Mouse (Mus musculus) fibroblast of lung, adult 2 months (primary cell): Measurements from ENCODE around the gene Tnfrsf9.

ENCODE experiments used
- DNase-seq: peaks from one replicate; pipeline ENCODE4 v3.0.0-alpha.2; 2011; ENCODE audit warnings: low read depth

Tnfrsf9 gene

DNA sequence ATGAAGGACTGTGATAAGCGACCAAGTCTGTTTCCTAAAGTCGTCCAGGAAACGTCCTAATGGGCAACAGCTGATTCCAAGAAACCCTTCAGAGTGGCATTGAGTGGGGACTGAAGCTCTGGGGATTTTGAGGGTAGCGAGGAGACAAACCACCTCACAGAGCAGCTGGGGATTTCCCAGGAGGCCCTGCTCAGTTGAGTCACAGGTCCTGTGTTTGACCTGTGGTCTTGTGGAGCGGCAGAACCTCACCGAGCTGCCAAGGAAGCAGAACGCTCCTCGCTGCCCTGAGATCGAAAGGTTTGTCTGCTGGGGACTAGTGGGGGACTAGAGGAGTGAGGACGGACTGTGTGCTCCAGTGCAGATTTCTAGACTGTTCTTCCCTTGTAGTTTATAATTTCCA lies 13.4 kb downstream of the Tnfrsf9 start:
- no peak for DNase-seq

DNA sequence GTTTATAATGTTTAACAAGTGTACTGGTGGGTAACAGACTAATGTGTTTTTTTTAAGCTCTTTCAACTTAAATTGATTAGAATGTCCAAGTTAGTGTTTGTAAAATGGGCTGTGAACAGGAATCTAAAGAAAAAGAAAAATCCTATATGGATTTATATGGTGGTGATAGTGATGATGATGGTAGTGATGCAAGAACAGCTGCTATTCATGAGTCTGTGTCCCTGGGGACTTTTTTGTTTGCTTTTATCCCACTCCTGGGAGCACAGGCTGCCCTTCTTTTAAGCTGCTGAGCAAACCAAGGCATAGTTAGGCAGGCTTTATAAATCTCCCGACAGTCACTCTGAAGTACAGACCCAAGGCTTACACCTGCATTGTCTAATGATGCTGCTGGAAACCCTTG lies 19.1 kb downstream of the Tnfrsf9 start:
- DNase-seq = no peak

DNA sequence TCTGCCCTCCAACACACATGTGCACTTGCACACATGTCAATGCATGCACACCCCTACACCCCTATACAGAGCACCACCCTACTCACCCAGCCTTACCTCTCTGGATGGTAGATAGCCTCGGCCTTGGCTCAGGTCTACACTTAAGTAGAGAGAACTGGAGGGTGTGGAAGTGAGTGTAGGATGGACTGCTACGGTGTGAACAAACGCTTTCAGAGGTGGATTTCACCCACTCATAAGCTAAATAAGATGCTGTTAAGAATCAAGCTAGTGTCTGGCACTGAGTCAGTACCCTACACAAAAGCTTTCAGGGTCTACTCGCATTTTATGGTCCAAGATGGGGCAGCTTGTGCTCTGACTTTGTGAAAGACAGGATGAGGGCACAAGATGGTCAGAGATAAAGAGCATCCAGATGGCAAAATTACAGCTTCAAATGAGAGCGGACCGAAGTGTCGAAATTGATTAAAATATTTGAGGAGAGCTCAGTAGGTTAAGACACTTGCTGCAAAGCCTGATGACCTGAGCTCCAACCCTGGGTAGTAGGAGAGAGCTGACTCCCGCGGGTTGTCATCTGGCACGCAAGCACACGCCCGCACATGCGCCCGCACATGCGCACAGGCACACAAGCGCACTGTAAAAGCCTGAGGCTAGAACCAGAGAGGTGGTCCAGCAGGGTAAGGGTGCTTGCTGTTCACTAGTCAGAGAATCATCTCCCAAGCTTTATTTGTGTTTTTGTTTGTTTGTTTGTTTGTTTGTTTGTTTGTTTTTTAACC lies 23.1 kb downstream of the Tnfrsf9 start:
- DNase-seq = no peak

DNA sequence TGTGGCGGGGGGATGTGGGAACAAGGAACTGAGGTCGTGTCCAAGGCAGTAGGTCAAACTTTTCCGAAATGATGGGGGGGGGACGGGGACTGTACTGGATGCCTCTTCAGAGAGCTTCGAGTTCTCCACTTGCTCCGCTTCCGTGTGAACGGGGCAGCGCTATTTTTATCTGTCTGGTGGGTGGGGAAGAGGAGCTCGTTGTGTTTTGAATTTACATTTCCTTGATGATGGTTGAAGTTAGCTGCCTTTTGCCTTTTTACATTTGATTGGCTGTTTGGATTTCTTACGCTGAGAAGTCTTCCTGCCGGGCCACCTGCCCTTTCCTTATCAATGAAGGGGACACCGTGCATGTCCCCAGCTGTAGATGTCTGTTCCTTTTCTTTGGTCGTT lies 23.7 kb downstream of the Tnfrsf9 start:
- DNase-seq = no peak

DNA sequence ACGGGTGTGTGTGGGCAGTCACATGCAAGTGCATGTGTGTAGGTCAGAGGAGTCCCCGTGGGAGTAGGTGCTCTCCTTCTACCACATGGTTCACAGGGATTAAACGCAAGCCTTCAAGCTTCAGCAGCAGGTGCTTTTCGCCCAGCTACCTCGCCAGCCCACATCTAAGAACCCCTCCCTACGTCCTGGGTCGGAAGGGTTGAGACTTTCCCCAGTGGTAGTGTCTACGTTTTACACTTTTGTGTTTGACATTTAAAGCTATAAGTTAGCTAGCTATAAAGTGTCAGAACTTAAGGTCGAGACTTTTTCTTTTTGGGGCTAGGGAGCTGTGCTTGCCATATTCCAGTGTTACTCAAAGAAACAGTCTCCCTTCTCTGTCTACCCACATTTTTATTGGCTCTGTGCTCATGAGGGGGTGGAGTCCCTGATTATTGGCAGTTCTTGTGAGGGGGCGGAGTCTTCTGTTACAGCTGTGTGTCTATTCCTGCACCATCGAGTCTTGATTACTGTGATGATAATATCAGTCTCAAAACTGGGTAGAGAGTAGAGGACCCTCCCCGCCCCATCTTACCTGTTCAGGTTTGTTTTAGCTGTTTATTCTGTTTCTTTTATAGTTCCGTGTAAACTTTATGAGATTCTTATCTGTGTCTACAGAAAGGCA lies 25.8 kb downstream of the Tnfrsf9 start:
- no peak for DNase-seq

DNA sequence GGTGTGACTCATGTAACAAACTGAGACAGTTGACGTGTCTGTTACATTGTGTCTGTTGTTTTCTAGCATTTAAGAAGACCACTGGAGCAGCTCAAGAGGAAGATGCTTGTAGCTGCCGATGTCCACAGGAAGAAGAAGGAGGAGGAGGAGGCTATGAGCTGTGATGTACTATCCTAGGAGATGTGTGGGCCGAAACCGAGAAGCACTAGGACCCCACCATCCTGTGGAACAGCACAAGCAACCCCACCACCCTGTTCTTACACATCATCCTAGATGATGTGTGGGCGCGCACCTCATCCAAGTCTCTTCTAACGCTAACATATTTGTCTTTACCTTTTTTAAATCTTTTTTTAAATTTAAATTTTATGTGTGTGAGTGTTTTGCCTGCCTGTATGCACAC lies 30.3 kb downstream of the Tnfrsf9 start:
- DNase-seq = no peak

DNA sequence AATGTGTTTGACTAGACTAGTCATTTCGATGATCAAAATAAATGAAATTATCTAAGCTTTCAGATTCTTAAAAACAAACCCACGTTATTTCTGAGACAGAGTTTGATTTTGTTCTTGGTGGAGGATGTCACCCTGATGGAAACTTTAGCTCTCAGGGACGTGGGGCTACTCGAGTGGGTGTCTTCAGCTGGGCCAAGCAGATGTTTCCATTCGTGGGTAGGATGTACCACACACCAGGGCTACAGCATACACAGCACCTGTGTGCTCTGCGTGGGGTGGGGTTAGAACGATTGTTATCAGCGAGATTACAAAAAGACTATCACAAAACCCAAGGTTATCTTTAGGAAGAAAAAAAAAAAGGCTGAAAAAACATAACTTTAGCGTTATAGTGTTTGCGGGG lies 36.6 kb downstream of the Tnfrsf9 start:
- DNase-seq = no peak

DNA sequence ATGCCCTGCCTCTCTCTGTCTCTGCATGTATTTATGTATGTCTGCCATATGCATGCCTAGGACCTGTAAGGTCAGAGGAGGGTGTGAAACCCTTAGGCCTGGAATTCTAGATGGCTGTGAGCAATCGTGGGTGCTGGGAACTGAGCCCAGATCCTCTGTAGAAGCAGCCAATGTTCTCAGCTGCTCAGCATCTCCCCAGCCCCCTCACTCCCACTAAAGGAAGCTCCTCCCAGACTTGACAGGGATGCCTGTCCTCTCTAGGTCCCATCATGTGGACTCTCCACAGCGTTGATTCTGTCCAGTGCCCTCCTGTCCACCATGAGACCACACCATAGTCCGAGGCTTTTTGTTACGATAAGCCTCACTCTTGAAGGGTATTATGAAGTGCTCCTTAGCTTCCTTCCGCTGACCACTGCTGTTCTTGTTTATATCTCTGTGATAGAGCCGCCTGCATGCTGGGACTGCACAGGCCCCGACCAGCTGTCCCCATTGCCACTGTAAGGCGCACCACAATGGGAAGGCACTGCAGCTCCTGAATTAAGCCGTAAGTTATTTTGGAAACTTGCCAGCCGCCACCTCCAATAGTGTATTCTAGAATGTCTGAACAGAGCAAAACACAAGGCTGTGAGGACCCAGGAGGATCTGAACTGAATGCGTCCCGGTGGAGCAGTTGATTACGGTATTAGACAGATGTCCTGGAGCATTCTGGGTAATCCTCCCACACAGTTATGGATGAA lies 42.2 kb downstream of the Tnfrsf9 start:
- DNase-seq = no peak

DNA sequence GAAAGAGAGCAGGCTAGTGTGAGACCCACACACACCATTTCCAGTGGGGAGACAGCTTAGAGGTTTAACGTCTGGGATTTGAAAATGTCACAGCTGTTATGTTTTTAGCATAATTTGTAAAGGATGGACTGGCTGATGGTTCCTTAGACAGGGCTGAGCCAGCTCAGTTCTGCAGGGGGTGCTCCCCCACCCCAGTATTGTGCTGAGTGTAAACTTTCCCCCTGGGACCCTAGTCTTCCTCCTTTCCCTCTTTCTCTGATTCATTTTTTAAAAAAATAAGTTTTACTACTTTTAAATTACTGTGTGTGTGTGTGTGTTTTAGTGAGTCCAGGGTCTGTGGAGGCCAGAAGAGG lies 42.7 kb downstream of the Tnfrsf9 start:
- no peak for DNase-seq

DNA sequence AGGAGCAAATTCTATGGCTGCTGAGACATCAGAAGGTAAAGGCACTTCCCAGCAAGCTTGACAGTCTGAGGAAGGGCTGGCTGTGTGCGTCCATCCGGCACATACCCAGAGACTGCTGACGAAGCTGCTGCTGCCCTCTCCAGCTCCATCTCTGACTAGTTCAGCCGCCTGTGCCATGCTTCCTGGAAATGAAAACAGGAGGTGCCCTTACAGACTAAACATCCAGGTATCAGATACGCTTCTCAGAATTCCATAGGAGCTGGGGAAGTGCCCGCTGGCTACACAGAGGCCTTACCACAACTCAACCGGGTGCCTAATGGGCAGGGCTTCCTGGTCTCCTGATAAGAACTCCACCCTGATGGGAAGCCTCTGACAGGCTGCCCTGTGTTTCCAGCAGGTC lies 44.2 kb downstream of the Tnfrsf9 start:
- no peak for DNase-seq

DNA sequence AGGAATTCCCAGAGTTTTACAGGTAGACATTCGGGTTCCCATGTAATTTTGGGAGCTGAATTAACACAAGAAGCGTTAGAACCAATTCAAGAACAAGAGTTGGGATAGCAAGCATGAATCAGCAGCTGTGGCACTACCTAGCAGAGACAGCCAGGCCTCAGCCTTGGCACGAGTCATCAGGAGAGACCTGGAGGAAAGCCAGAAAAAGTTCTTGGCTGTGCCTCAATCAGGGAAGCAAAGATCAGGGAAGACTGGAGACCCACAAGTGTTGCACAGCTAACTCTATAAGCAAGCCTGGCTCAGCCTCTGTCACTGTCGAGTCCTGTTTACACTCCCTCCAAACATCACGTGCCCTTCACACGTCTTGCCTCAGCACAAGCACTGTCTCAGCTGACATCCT lies 47.9 kb downstream of the Tnfrsf9 start:
- DNase-seq = peak; percentile 39

DNA sequence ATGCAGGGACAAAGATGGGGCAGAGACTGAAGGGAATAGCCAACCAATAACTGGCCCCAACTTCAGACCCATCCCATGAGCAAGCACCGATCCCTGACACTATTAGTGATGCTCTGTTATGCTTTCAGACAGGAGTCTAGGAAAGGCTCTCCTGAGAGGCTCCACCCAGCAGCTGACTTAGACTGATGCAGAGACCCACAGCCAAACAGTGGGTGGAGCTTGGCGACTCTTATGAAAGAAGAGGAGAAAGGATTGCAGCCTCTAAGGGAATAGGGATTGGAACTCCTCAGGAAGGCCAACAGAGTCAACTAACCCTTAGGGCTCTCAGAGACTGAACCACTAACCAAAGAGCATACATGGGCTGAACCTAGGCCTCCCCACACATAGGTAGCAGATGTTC lies 49.3 kb downstream of the Tnfrsf9 start:
- no peak for DNase-seq

DNA sequence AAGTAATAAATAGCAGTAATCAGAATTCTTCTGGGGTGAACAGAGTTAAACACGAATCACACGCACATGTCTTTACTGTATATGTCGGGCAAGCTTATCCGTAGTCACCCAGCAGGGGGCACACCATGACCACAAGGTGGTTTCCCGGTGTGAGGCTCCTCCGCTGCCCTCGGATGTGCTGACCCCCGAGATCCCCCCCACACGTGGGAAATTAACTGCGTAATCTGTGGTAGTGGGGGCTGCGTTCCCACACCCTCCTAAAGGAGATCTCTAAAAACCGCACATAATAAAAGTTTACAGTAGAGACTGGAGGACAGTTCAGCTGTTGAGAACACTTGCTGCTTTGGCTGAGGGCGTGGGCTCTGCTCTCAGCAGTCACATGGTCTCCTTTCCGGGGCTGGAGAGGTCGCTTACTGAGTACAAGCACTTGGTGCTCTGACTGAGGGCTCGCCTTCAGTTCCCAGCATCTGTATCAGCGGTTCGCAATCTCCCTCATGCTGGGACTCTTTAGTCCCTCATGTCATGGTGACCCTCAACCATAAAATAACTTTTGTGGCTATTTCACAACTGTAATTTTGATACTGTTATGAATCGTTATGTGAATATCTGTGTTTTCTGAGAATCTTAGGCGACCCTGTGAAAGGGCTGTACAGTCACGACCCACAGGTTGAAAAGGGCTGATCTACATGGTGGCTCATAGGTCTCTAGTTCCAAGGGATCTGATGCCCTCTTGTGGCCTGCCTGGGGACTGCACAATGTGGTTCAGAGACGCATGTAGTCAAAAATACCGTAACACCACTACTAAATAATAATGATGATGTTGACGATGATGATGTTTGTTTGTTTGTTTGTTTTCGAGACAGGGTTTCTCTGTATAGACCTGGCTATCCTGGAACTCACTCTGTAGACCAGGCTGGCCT lies 50.5 kb downstream of the Tnfrsf9 start:
- peak; percentile 65 for DNase-seq

DNA sequence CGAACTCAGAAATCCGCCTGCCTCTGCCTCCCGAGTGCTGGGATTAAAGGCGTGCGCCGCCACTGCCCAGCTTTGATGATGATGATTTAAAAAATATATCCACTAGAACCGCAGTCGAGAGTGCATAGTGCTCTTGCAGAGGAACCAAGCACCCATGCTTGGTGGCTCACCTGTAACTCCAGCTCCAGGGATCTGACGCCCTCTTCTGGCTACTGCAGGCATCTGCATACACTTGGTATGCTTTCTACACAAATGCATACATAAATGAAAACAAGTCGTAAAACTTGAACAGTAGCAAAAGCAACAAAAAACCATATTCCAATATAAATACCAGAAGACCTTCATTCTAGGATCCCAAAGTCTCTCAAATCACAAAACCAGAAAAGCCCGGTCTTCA lies 51.2 kb downstream of the Tnfrsf9 start:
- DNase-seq = no peak

DNA sequence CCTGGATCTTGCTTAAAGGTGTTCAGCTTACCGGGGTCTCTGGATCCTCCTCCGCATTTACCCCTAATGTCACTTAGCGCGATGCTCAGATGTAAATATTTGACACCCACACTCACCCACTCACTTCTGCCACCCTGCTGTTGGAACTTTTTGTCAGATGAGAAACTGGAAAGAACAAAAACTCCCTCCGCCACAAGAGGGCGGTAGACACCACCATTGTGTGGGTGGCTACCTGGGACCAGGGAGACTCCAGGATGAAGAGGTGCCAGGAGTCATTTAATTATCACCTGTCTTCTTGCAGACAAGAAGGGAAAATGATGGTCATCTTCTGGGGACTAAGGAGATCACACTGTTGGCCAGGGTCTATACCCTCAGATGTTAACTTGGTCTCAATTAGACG lies 52.2 kb downstream of the Tnfrsf9 start:
- DNase-seq = peak; percentile 30

DNA sequence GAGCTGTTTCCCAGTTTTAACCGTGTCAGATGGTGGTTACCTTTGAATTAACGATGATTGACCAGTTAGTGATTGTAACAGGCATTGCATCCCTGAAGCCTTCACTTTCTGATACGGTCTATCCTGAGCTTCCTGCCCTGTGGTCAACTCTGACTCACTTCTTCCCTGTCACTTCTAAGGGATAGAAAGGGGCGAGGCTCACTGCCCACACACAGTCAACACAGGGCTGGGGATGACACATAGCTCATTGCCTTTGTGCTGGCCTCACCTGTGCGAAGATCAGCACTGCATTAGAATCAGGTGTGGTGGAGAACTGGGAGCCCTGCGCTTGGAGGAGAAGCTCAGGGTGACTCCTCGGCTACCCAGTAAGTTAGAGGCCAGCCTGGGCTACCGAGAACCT lies 54.6 kb downstream of the Tnfrsf9 start:
- no peak for DNase-seq

DNA sequence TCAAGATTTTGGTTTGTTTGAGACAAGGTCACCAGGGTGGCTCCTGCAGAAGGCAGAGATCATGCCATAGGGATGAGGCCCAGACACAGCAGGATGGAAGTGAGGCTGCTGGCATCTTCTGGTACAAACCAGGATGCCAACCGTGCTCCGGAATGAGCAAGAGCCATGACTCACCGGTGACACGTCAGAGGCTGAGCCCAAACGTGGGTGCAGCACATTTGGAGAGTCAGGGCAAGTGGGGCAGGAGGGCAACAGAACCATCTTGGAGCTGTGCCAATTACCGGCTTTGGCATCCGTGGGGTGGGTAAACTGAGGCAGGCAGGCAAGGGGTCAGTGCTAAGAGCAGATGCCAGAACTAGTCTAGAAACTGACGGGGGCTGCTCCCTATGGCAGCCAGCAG lies 58.9 kb downstream of the Tnfrsf9 start:
- DNase-seq = peak; percentile 85

DNA sequence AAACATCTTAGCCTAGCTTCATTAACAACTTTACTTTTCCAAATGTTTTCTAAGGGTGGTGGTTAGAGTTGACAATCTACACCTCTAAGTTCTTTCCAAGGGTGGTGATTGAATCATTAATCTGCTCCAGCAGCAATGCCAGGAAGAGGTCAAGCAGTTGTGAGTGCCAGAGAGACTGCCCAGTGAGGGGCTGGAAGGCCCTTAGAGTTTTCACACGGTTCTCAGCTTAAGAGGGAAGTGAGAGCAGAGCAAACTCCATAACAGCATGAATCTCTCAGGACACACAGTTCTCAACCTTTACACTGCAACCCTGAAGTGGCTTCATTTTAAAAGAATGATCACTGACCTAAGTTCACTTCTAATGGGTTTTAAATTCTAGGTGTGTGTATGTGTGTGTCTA lies 60.8 kb downstream of the Tnfrsf9 start:
- peak; percentile 28 for DNase-seq

DNA sequence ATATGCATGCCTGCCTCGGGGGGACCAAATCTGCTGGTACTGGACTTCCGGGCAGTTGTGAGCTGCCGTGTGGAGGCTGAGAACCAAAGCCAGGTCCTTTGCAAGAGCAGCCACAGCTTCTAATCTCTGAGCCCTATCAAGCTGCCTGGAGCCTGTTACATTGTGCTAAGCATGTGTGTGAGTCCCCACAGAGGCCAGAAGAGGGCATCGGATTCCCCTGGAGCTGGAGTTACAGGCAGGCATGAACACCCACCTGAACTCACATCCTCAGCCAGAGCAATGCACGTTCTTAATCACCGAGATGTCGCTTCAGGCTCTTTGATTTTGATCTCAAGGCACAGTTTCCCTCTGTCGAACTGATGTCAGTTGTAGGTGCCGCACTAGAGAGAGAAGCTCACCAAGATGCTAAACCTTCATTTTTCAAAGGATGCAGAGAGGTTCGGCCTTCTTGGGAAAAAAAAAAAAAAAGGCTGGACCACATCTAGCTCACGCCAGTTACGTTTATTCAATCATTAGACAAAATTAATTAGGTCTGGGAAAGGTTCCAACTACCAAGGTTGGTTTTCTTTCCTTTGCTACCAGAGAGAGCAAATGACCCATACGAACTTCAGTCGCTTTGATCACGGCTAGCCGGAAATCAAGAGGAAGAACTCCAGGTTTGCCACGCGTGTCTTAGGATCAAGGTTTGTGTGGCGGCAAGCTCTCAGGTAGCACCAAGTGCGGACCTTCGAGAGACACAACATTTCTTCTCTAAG lies 64.0 kb downstream of the Tnfrsf9 start:
- no peak for DNase-seq

DNA sequence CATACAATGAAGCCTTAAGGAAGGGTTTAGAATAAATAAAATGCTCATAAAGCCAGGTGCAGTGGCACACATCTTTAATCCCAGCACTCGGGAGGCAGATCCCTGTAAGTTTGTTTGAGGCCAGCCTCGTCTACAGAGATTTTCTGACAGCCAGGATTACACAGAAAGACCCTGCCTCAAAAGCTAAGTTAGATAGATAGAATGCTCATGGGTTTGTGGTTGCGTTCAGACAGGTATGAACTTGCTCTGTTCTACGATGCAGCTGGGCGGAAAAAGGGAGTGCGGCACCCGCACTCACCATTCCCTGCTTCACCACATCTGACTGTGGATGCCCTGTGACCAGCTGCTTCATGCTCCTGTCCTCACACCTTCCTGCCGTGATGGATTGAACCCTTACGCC lies 65.1 kb downstream of the Tnfrsf9 start:
- DNase-seq = no peak

DNA sequence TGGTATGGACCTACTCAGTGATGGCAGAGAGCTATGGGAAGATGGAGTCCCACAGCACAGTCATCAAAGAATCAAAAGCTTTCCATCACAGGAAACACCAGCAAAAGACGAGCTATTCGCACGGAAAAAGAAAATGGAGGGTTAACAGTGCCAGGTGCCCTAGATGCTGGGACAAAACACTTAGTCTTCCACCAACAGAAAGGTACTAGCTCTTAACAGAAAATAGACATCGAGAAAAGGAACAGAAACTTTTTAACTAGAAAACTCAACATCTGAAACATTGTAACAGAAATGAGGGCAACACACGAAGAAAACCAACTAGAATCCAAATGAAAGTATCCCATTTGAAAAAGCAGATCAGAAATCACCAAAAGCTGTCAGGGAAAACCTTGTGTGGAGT lies 65.8 kb downstream of the Tnfrsf9 start:
- no peak for DNase-seq

DNA sequence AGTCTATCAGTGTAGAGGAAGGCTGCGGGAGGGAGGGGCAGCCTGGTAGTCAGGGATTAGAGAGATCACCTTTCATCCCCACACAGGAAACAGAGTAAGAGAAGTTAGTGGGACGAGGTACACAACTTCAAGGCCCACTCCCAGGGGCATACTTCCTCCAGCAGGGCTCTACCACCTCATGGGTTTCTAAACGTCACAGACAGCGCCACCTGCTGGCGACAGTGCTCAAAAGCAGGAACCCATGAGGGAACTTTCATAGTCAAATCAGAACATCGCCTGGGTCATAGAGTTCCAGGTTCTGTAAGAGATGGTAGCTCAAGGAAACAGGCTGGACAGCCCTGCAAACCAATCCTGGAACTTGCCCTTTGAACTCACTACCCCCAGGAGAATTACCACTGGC lies 75.8 kb downstream of the Tnfrsf9 start:
- DNase-seq = no peak
